Mouse (Mus musculus): Measurements from ENCODE around the gene Abhd16b. TPM values are rescaled to one million over a fixed set of nuclear protein-coding genes. Genes with fewer than 3 reads are reported as not detected.

Gene Abhd16b
- total RNA-seq, 2 experiments from 2014 or later: not detected

DNA sequence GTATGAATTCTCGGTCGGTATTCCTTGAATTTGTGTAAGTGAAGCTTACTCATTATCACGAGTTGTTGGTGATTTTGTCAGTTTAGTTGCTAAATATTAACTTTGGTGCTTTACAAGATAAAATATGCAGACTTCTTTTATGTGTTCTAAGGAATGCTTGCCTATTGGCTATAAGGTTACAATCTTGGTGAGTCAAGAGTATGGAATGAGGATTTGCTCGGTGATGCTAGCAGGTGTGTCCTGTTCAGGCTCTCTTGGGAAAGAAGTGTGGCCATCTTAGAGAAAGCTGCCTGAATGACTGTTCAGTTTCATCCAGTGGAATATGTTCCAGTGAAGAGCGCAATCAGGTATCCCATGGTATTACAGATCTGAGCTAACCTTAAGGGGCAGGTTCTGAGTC is 32.5 kb downstream of the Abhd16b start:
- no peak for DNase-seq
- intact Hi-C loops (cut with DNase I): no loop called here

DNA sequence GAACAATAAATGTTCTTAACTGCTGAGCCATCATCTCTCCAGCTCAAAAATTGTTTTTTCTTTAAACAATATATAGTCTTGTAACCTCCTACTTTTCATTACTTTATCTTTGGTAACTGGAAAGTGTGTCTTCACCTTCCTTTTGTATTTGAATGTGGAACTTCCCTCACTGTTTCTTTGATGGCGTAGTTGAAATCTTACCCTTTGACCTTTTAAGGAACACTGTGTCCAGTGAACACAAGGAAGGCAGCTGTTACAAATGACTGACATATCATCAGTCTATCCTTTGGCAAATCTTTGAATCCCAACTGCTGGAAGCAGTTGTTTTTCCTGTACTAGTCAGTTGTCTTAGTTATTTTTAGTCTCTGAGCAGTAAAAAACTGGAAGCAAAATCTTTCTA is 36.1 kb downstream of the Abhd16b start:
- intact Hi-C loops (cut with DNase I): no loop called here
- DNase-seq: no peak

DNA sequence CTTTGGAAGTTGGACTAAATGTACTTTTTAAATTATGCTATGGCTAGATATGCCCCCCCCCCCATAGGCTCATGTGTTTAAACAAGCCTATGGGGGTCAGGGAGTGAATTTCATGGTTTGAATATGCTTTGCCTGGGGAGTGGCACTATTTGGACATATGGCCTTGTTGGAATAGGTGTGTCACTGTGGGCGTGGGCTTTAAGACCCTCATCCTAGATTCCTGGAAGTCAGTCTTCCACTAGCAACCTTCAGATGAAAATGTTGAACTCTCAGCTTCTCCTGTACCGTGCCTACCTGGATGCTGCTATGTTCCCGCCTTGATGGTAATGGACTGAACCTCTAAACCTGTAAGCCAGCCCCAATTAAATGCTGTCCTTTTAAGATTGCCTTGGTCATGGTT is 39.6 kb downstream of the Abhd16b start:
- DNase-seq: no peak
- intact Hi-C loops (cut with DNase I): no loop called here

GRCm38 (mm10) chr2:181536410-181536809 is 43.4 kb downstream of the Abhd16b start:
- no peak for DNase-seq
- intact Hi-C loops (cut with DNase I): no loop called here

DNA sequence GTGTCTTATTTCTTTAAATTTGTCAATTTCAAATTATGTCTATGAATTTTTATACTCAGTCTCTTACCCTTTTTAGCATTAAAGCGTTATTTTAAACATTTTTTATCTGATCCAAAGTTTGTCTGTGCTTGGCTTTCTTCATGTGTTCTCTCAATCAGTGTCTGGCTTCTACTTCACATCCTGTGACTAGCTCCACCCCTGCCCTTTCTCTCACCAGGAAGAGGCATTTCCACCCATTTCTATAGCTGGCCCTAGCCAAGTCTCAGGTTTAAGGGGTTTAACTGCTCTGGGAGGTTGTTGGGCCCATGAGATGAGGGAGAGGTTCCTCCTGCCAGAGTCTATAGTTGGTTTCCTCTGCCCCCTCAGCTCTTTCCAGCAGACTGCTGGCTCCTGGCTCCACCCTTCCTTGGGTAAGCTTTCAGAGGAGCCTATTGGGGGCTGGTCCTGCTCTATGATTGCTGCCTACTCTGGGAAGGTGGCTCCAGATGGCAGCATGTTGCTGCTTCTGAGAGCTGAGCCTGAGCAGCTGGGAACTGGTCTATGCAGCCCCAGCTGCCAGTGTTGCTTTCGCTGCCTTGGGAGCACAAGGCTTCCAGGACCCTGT is 44.5 kb downstream of the Abhd16b start:
- DNase-seq: peak; percentile 19 to 32
- intact Hi-C loops (cut with DNase I): no loop called here

GRCm38 (mm10) chr2:181541761-181542380 is 48.9 kb downstream of the Abhd16b start:
- intact Hi-C loops (cut with DNase I): no loop called here

More at GRCm38 (mm10) chr2:181541761-181542380, 48.9 kb downstream of the Abhd16b start:
- DNase-seq: no peak

Other genes starting within 250 kb of the Abhd16b start
- 10 to 100 TPM; 11.5 to 13.3 TPM for gene Gmeb2, start 205.2 kb upstream of the Abhd16b start, total RNA-seq (2021)
- under 1 TPM in 1 of 2 experiments, not detected in 1; 0.24 TPM for gene Stmn3, start 178.7 kb upstream of the Abhd16b start, total RNA-seq (2021)
- 10 to 100 TPM; 15.8 to 18.5 TPM for gene Rtel1, start 173.5 kb upstream of the Abhd16b start, total RNA-seq (2021)
- 10 to 100 TPM; 21.0 to 21.4 TPM for gene Zgpat, start 128.3 kb upstream of the Abhd16b start, total RNA-seq (2021)
- 10 to 100 TPM; 43.9 to 44.0 TPM for gene Arfrp1, start 127.8 kb upstream of the Abhd16b start, total RNA-seq (2021)
- gene Lime1, start 113.1 kb upstream of the Abhd16b start, total RNA-seq (2021): 1 to 10 TPM; 7.9 to 8.7 TPM
- gene Zbtb46, start 33.8 kb upstream of the Abhd16b start, total RNA-seq (2021): 10 to 100 TPM; 13.8 to 14.4 TPM
- 10 to 100 TPM; 63.4 to 68.9 TPM for gene Tpd52l2, start 3.9 kb downstream of the Abhd16b start, total RNA-seq (2021)
- gene Dnajc5, start 27.3 kb downstream of the Abhd16b start, total RNA-seq (2021): 10 to 100 TPM; 81.4 to 83.8 TPM
- 10 to 100 TPM; 41.0 to 47.0 TPM for gene Uckl1, start 91.7 kb downstream of the Abhd16b start, total RNA-seq (2021)
- 10 to 100 TPM; 30.9 to 37.1 TPM for gene Prpf6, start 98.7 kb downstream of the Abhd16b start, total RNA-seq (2021)
- gene Zfp512b, start 99.6 kb downstream of the Abhd16b start, total RNA-seq (2021): 10 to 100 TPM; 20.4 to 27.3 TPM
- 1 to 10 TPM; 1.8 to 2.1 TPM for gene Samd10, start 106.0 kb downstream of the Abhd16b start, total RNA-seq (2021)
- not detected for gene Gm29797, start 163.8 kb downstream of the Abhd16b start, total RNA-seq (2021)
- gene Sox18, start 178.4 kb downstream of the Abhd16b start, total RNA-seq (2021): 10 to 100 TPM; 73.4 to 77.1 TPM
- gene Tcea2, start 187.1 kb downstream of the Abhd16b start, total RNA-seq (2021): 1 to 10 TPM; 6.4 to 8.7 TPM
- 1 to 10 TPM; 7.2 to 8.1 TPM for gene Rgs19, start 200.8 kb downstream of the Abhd16b start, total RNA-seq (2021)
- not detected for gene Lkaaear1, start 205.2 kb downstream of the Abhd16b start, total RNA-seq (2021)
- gene Oprl1, start 221.8 kb downstream of the Abhd16b start, total RNA-seq (2021): not detected